Mouse (Mus musculus) erythroblast, adult 5-6 weeks (primary cell): Measurements from ENCODE around the gene Fnbp1. TPM values are rescaled to one million over a fixed set of nuclear protein-coding genes. Genes with fewer than 3 reads are reported as not detected.

Experiments
- ATAC-seq: replicated peaks from 2 replicates; pipeline ENCODE4 v1.8.0; 2016; ENCODE audit warnings: moderate number of reproducible peaks, mild to moderate bottlenecking, moderate TSS enrichment, inconsistent platforms; ENCODE audit not compliant: poor library complexity, low FRiP score, severe bottlenecking
- total RNA-seq, 2 experiments: library from RNA; stranded (forward) in 1 of 2; stranded (reverse) in 1 of 2; fragments of 150-400 nt in 1 of 2; fragments of 200-764, 138-1000 nt in 1 of 2; gene quantifications; 2 replicates each; pipeline versions ENCODE4 v1.2.3 to v1.2.4; 2015 to 2017; ENCODE audit warnings: low replicate concordance in 2 of 2

The Fnbp1 gene
- total RNA-seq, 2 experiments from 2014 or later = 6.1 to 20.4 TPM

DNA sequence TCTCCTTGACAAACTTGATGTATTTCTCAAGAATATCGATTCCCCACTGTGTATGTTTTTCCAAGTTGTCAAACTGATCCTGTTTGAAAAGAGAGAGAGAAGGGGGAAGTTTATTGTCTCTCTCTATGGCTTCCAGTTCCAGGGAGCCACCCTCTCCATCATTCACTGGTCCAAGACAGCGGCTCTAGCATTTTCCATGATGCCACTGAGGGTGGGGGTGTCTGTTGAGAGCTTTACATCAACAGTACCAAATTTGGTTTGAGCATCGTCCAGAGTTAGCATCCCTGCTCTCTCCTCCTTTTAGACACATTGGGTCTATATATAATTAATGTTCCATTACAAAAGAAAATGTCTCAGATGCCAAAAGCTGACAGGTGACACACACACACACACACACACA is 36.5 kb downstream of the Fnbp1 start:
- ATAC-seq = no peak

DNA sequence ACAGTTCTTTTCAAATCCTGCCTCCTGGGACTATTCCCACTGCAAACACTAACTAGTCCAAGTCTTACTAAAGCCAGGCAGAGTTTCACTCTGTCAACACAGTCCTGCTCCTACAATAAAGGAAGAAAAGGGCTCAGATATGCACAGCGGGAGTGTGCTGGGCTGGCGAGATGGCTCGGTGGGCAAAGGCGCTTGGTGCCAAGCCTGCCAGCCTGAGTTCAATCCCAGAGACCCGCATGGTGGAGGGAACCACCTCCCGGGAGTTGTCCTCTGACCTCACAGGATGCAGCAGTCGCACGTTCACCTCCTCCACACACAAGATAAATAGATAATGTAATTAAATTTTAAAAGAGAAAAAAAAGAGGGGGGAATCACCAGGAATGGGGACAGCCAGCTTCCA is 38.5 kb downstream of the Fnbp1 start:
- ATAC-seq = no peak

- no peak for ATAC-seq
These were observed 40.5 kb downstream of the Fnbp1 start for GRCm38 (mm10) chr2:31101285-31101684.

DNA sequence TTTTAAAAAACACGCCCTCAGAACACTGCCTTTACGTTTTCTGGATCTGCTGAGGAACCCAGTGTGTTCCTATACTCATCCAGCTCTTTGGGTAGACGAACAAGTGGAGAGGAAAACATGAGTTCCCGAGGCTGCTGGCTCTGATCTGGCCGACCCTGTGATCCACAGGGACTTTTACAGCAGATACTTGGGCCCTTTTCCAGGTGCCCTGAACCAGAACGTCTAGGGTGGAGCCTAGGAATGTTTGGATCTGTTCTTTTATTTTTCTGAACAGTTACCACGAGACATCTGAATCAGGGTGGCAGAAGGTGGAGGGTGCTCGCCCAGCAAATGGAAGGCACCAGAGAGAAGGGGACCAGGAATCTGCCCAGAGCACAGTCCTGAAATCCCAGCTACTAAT is 42.7 kb downstream of the Fnbp1 start:
- ATAC-seq = no peak

DNA sequence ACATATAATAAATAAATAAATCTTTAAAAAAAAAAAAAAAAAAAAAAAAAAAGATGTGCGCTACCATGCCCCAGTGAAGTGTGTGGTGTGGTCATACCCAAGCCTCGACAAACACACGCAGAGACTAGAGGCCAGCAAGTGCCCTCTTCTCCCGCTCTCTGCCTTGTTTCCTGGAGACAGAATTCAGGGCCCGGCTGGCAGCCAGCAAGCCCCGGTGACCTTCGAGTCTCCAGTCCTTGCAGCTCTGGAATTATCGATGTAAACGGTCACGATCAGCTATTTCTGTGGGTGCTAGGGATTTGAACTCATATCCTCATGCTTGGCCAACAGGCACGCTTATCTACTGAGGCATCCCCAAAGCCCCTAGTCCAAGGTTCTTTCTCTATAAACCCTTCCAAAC is 43.2 kb downstream of the Fnbp1 start:
- ATAC-seq = no peak

DNA sequence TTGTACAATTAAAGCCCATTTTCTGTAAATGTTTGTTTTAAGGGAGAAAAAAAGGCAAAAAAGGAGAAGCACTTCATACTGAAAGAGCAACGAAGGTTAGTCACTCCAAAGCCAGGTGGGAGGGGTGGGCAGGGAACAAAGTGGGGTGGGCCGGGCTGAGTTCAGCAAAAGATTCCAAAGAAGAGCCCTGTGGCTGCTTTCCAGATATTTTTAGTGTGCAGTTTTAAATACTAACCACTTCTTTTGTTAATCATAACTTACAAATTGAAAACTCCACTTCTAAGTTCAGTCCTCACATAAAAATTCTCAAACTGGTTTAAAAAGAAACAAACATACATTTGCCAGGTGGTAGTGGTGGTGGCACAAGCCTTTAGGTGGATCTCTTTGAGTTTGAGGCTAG is 44.5 kb downstream of the Fnbp1 start:
- no peak for ATAC-seq

DNA sequence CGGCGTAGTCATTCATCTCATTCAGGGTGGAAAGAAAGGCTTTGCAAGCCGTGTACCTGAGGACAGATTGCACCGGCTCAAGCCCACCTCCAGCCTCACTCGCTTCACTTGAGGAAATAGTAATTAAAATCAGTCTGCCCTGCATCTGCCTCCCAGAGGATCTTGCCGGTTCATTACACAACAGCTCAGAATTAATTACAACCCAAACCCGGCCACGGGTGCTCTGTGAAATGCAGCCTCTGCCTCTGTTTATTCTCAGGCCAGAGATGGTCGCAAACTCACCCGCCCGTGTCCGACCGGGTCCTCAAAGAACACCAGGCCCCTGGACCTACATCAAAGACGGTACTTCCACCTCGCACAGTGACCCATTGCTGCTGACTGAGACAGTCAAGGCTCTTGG is 45.7 kb downstream of the Fnbp1 start:
- ATAC-seq = no peak

DNA sequence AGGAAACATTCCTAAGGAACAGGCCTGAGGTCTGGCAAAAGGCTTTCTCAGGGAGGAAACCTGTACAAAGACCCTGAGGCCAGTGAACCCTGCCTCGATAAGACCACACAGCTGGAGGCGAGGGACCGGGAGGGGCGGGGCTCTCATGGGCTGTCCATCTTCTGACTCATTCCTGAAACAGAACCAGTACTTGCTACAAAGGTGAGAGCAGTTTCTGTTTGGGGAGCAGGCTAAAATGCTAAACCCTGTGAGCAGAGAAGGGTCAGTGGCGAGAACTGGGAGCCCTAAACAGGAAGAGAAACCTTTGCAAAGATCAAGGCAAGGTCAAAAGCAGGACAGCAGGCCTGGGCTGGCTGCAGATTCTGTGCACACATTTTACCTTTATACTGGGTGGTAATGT is 47.2 kb downstream of the Fnbp1 start:
- ATAC-seq = no peak

GRCm38 (mm10) chr2:31092939-31093338 is 48.9 kb downstream of the Fnbp1 start:
- no peak for ATAC-seq

DNA sequence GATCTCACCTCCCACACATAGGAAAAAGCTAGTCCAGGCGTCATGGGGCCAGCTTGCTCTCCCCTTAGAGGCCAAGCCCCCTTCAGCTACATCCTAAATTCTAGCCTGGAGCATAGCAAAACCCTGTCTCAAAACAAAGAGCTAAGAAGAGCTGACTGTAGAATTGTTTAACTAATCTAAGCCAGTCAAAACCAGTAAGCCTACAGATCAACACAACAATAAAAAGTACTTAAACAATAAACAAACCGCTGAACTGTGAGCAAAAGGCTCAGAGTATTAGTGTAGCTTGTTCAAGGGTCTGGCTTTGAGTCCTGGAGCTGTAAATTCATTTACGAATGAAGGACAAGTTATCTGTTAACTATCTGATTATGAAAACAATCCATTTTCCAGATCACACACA is 50.6 kb downstream of the Fnbp1 start:
- no peak for ATAC-seq

GRCm38 (mm10) chr2:31089607-31090006 is 52.2 kb downstream of the Fnbp1 start:
- no peak for ATAC-seq

GRCm38 (mm10) chr2:31088871-31089270 is 52.9 kb downstream of the Fnbp1 start:
- ATAC-seq = no peak

DNA sequence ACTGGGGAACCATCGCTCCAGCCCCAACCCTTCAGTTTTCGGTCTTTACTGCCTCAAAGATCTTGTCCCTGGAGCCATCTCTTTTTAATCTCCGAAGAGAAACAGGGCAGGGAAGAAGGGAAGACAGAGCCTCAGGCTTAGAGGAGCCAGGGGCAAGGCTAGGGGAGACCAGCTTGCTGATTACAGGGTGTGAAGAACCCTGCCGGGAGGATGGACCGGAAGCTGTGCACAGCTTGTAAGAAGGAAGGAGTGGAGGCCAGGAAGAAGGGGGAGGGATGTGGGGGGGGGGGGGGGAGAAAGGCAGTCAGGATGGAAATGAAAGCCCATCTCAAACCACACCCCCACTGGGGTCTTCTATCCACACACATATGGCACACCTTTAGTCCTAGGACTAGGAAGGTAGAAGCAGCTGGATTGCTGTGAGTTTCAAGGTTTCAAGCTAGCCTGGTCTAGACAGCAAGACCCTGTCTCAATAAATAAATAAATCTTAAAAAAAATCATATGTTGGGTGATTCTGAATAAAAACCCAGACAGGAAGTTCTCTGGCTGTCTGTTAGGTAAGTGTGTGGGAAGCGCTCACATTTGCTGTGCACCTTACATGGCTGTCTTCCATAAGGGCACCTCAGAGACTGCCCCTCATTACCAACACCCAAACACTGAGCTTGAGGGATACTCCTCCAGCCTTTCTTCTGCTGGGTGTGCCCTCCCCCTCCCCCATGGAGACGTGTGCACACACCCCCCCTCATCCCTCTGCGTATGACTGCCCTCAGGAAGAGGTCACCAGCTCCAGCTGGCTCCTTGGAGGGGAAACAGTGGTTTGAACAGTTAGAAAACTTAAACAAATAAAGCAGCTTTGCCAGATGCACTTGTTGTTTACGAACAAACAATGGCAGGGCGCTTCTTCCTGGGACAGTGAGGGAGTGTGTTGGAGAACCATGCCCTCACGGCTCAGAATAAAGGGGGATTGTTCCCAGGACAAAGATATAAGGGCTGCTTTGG is 53.8 kb downstream of the Fnbp1 start:
- ATAC-seq = no peak

DNA sequence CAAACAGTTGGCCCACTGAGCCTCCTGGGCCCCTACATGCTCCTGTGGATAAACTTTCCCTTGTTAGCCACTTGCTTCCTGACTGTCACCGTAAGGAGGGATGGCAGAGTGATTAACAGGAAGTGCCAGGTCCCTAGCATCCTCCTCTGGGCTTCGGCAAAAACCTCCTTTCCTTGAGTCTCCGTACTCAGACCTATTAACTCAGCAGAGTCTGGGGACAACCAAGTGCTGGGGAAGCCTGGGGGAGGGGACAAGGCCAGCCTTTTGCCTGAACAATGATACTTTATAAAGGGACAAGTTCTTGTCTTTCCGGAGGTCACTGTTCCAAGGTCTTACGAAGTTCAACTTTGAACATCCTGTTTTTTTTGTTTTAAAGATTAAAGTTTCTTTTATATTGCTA is 54.7 kb downstream of the Fnbp1 start:
- no peak for ATAC-seq

GRCm38 (mm10) chr2:31086543-31086942 is 55.3 kb downstream of the Fnbp1 start:
- ATAC-seq = no peak

GRCm38 (mm10) chr2:31084169-31084850 is 57.5 kb downstream of the Fnbp1 start:
- ATAC-seq = no peak

DNA sequence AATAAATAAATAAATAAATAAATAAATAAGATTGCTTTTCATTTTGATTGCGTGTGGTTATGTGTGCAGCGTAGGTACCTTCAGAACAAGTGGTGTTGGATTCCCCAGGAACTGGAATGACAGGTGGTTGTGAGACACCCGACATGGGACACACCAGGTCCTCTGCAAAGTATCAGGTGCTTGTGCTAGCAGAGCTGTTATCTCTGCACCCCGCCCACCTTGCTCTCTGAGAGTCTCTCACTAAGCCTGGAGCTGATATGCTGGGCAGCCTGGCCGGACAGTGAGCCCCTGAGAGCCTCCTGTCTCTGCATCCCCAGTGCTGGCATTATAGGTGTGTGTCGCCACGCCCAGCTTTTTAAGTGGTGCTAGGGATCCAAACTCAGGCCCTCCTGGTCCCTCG is 58.4 kb downstream of the Fnbp1 start:
- ATAC-seq = no peak

DNA sequence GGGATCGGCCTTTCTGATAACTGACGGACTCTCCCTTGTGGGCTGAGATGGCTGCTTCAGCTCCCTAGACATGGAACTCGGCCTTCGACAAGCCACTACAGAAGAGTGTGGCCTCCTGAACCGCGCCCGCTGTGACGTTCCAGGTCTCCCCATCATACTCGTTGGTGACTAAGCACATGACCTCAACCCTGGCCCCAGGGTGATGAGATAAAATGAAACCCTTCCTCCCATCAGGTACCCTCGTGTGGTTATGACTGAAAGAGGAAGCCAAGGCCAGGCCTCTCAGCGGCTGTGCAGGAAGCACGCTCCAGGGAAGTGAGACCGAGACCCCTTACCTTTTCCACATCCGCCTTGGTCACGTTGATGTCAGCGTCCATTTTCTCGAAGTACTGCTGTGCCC is 59.2 kb downstream of the Fnbp1 start:
- ATAC-seq = no peak

- ATAC-seq = no peak
These were observed 60.5 kb downstream of the Fnbp1 start for GRCm38 (mm10) chr2:31081349-31081748.

- ATAC-seq = no peak
These were observed 62.7 kb downstream of the Fnbp1 start for GRCm38 (mm10) chr2:31079117-31079516.

- ATAC-seq = no peak
These were observed 64.2 kb downstream of the Fnbp1 start for GRCm38 (mm10) chr2:31077574-31077973.
